Mouse (Mus musculus): ENCODE measurements around the gene Misp. TPM values are rescaled to one million over a fixed set of nuclear protein-coding genes. Genes with fewer than 3 reads are reported as not detected.

Misp gene
- total and polyA plus RNA-seq, 3 experiments, result not detected

- H3K9ac ChIP-seq (ENCODE audit: insufficient read depth, low read depth), result no peak overlapping the region
- dilution Hi-C loops (cut with MboI; ENCODE audit: extremely low pct_ligation_motif_present, extremely low pct_unique_long_range_greater_than_20kb, low sequenced_read_pairs), result no loop called here
- no peak overlapping the region for H3K4me3 ChIP-seq (replicated peaks in 1 of 3; ENCODE audit: low read depth in 2 of 3, low read length in 2 of 3, poor library complexity in 1 of 3)
- peaks cover 49% of the 10 kb centered on the region for H3K27me3 ChIP-seq (replicated peaks)
- TF ChIP-seq CTCF (conservative IDR thresholded peaks at IDR 0.05 in 1 of 2, IDR thresholded peaks at IDR 0.05 in 1 of 2; ENCODE audit: low read depth in 2 of 2, low read length in 2 of 2) (peak; percentile 19 to 55; a peak in 2 of 4 replicates), ZKSCAN1 (IDR thresholded peaks at IDR 0.05; ENCODE audit: borderline replicate concordance, low read depth, low read length) (no peak)
- in situ Hi-C loops (cut with MboI; ENCODE audit: low pct_ligation_motif_present, low pct_unique_long_range_greater_than_20kb, low sequenced_read_pairs), result no loop called here
- no peaks in the 10 kb centered on the region for H3K9me3 ChIP-seq (replicated peaks; ENCODE audit: low read length)
- H3K4me2 ChIP-seq (ENCODE audit: insufficient read depth, low read depth, poor library complexity, severe bottlenecking), result no peak overlapping the region
- no peak overlapping the region for H3K27ac ChIP-seq (ENCODE audit: insufficient read depth, low read depth)
- no peaks in the 10 kb centered on the region for H3K79me2 ChIP-seq (replicated peaks; ENCODE audit: control insufficient read depth, extremely low read depth, insufficient read depth, poor library complexity, severe bottlenecking)
- H3K36me3 ChIP-seq (replicated peaks in 1 of 2; ENCODE audit: control insufficient read depth in 1 of 2, insufficient read depth in 1 of 2, low read length in 1 of 2), result no peaks in the 10 kb centered on the region
- peaks cover under 1 to 3% of the 10 kb centered on the region in 2 experiments; a peak in 2 of 4 replicates for H3K4me1 ChIP-seq (ENCODE audit: control insufficient read depth in 1 of 2, insufficient read depth in 2 of 2)
- DNase-seq (ENCODE audit: extremely low read depth), result no peak
Observed at GRCm38 (mm10) chr10:79817111-79817510, 3.7 kb upstream of the Misp start.

- Histone ChIP-seq H3K9ac (ENCODE audit: insufficient read depth, low read depth) (no peak overlapping the region), H3K4me2 (ENCODE audit: insufficient read depth, low read depth, poor library complexity, severe bottlenecking) (no peak overlapping the region), H3K27me3 (replicated peaks) (peaks cover 55% of the 10 kb centered on the region), H3K79me2 (replicated peaks; ENCODE audit: control insufficient read depth, extremely low read depth, insufficient read depth, poor library complexity, severe bottlenecking) (no peaks in the 10 kb centered on the region), H3K4me3 (replicated peaks in 1 of 3; ENCODE audit: low read depth in 2 of 3, low read length in 2 of 3, poor library complexity in 1 of 3) (no peak overlapping the region), H3K36me3 (replicated peaks in 1 of 2; ENCODE audit: control insufficient read depth in 1 of 2, insufficient read depth in 1 of 2, low read length in 1 of 2) (no peaks in the 10 kb centered on the region), H3K9me3 (replicated peaks; ENCODE audit: low read length) (no peaks in the 10 kb centered on the region), H3K27ac (ENCODE audit: insufficient read depth, low read depth) (no peak overlapping the region), H3K4me1 (ENCODE audit: control insufficient read depth in 1 of 2, insufficient read depth in 2 of 2) (peaks cover 0 to 3% of the 10 kb centered on the region in 2 experiments; a peak in 1 of 4 replicates)
- TF ChIP-seq KAT2A (IDR thresholded peaks at IDR 0.05; ENCODE audit: insufficient replicate concordance, low read length), result no peak
- in situ Hi-C loops (cut with MboI; ENCODE audit: low pct_ligation_motif_present, low pct_unique_long_range_greater_than_20kb, low sequenced_read_pairs) (no loop called here), dilution Hi-C loops (cut with MboI; ENCODE audit: extremely low pct_ligation_motif_present, extremely low pct_unique_long_range_greater_than_20kb, low sequenced_read_pairs) (no loop called here)
- no peak for DNase-seq (ENCODE audit: extremely low read depth)
Observed at GRCm38 (mm10) chr10:79818225-79818624, 2.6 kb upstream of the Misp start.

- Histone ChIP-seq H3K79me2 (replicated peaks; ENCODE audit: control insufficient read depth, extremely low read depth, insufficient read depth, poor library complexity, severe bottlenecking) (no peaks in the 10 kb centered on the region), H3K27me3 (replicated peaks) (peaks cover 63% of the 10 kb centered on the region), H3K4me2 (ENCODE audit: insufficient read depth, low read depth, poor library complexity, severe bottlenecking) (no peak overlapping the region), H3K4me3 (replicated peaks in 1 of 3; ENCODE audit: low read depth in 2 of 3, low read length in 2 of 3, poor library complexity in 1 of 3) (no peak overlapping the region), H3K9me3 (replicated peaks; ENCODE audit: low read length) (no peaks in the 10 kb centered on the region), H3K27ac (ENCODE audit: insufficient read depth, low read depth) (no peak overlapping the region), H3K4me1 (ENCODE audit: control insufficient read depth in 1 of 2, insufficient read depth in 2 of 2) (peaks cover 2 to 5% of the 10 kb centered on the region in 2 experiments; a peak in 2 of 4 replicates), H3K9ac (ENCODE audit: insufficient read depth, low read depth) (no peak overlapping the region), H3K36me3 (replicated peaks in 1 of 2; ENCODE audit: control insufficient read depth in 1 of 2, insufficient read depth in 1 of 2, low read length in 1 of 2) (no peaks in the 10 kb centered on the region)
- dilution Hi-C loops (cut with MboI; ENCODE audit: extremely low pct_ligation_motif_present, extremely low pct_unique_long_range_greater_than_20kb, low sequenced_read_pairs), result no loop called here
- in situ Hi-C loops (cut with MboI; ENCODE audit: low pct_ligation_motif_present, low pct_unique_long_range_greater_than_20kb, low sequenced_read_pairs), result no loop called here
- TF ChIP-seq CTCF (conservative IDR thresholded peaks at IDR 0.05 in 1 of 2, IDR thresholded peaks at IDR 0.05 in 1 of 2; ENCODE audit: low read depth in 2 of 2, low read length in 2 of 2), result no peak
- TF ChIP-seq MAFK (IDR thresholded peaks at IDR 0.05; ENCODE audit: insufficient replicate concordance, low read length), result no peak
- no peak for TF ChIP-seq SIN3A (IDR thresholded peaks at IDR 0.05; ENCODE audit: low read length)
- no peak for TF ChIP-seq USF2 (conservative IDR thresholded peaks at IDR 0.05; ENCODE audit: low read depth, low read length)
- no peak for TF ChIP-seq PAX5 (IDR thresholded peaks at IDR 0.05; ENCODE audit: low read length)
- no peak for TF ChIP-seq MXI1 (IDR thresholded peaks at IDR 0.05; ENCODE audit: low read depth, low read length)
- no peak for TF ChIP-seq POLR2A (IDR thresholded peaks at IDR 0.05; ENCODE audit: low read depth, low read length)
- TF ChIP-seq TBP (conservative IDR thresholded peaks at IDR 0.05; ENCODE audit: low read depth, low read length), result no peak
- no peak for TF ChIP-seq BHLHE40 (IDR thresholded peaks at IDR 0.05; ENCODE audit: low read depth, low read length)
- TF ChIP-seq ZKSCAN1 (IDR thresholded peaks at IDR 0.05; ENCODE audit: borderline replicate concordance, low read depth, low read length), result no peak
- no peak for TF ChIP-seq CHD1 (IDR thresholded peaks at IDR 0.05; ENCODE audit: low read depth, low read length)
- TF ChIP-seq JUN (IDR thresholded peaks at IDR 0.05; ENCODE audit: insufficient read depth, low read depth, low read length), result no peak
- TF ChIP-seq ZMIZ1 (IDR thresholded peaks at IDR 0.05; ENCODE audit: low read depth, low read length), result no peak
- no peak for TF ChIP-seq ETS1 (conservative IDR thresholded peaks at IDR 0.05; ENCODE audit: low read depth, low read length)
- TF ChIP-seq ZC3H11A (IDR thresholded peaks at IDR 0.05; ENCODE audit: low read depth, low read length), result no peak
- no peak for TF ChIP-seq NELFE (IDR thresholded peaks at IDR 0.05; ENCODE audit: low read depth, low read length)
- no peak for TF ChIP-seq POLR2AphosphoS2 (IDR thresholded peaks at IDR 0.05; ENCODE audit: low read depth, low read length)
- no peak for TF ChIP-seq HCFC1 (IDR thresholded peaks at IDR 0.05; ENCODE audit: low read depth, low read length)
- no peak for DNase-seq (ENCODE audit: extremely low read depth)
Observed at GRCm38 (mm10) chr10:79819606-79820005, 1.2 kb upstream of the Misp start.

All from CH12.LX (cell line).